Mouse (Mus musculus) gastrocnemius, postnatal 14 days (tissue): ENCODE results near the gene Rad54l. TPM values are rescaled to one million over a fixed set of nuclear protein-coding genes. Genes with fewer than 3 reads are reported as not detected.

Experiments used
- DNase-seq: peaks from one replicate; pipeline ENCODE4 v3.0.0; 2021; ENCODE audit warnings: mixed read lengths
- intact Hi-C: fragments of 180-260 bp; cut with DNase I; formaldehyde crosslinking; loops from one replicate; pipeline ENCODE4 v1.15.1; 2025; ENCODE audit warnings: low total_unique reads
- total RNA-seq, 2 experiments: library from RNA; stranded (reverse); gene quantifications; 2 replicates each; pipeline ENCODE4 v1.2.3; 2021

Rad54l gene
- total RNA-seq, 2 experiments from 2014 or later, result 1.8 to 2.2 TPM

GRCm38 (mm10) chr4:116076369-116077231 lies 46.9 kb downstream of the Rad54l start:
- intact Hi-C loops, result no loop called here
- DNase-seq, result peak; percentile 39

- peak; percentile 81 for DNase-seq
- intact Hi-C loops, result no loop called here
Observed at GRCm38 (mm10) chr4:116075631-116076368, 47.7 kb downstream of the Rad54l start.

GRCm38 (mm10) chr4:116074861-116075620 lies 48.4 kb downstream of the Rad54l start, which contains the start of the genes Uqcrh and Lrrc41:
Gene Uqcrh (minus strand): TSS chr4:116075071.
Gene Lrrc41 (plus strand): TSS chr4:116075269.
- peak; percentile 96 for DNase-seq
- intact Hi-C loops, result no loop called here

- intact Hi-C loops, result no loop called here
- no peak for DNase-seq
Observed at GRCm38 (mm10) chr4:116074145-116074675, 49.3 kb downstream of the Rad54l start.

GRCm38 (mm10) chr4:116073146-116073545 lies 50.3 kb downstream of the Rad54l start:
- intact Hi-C loops, result no loop called here
- DNase-seq, result no peak

GRCm38 (mm10) chr4:116070116-116070515 lies 53.4 kb downstream of the Rad54l start:
- DNase-seq, result no peak
- intact Hi-C loops, result no loop called here

GRCm38 (mm10) chr4:116063855-116064254 lies 59.6 kb downstream of the Rad54l start:
- intact Hi-C loops, result no loop called here
- no peak for DNase-seq

- intact Hi-C loops, result no loop called here
- no peak for DNase-seq
Observed at GRCm38 (mm10) chr4:116059012-116059726, 64.3 kb downstream of the Rad54l start.

GRCm38 (mm10) chr4:116057559-116057958 lies 65.9 kb downstream of the Rad54l start:
- intact Hi-C loops, result no loop called here
- no peak for DNase-seq

- intact Hi-C loops, result no loop called here
- DNase-seq, result peak; percentile 89
Observed at GRCm38 (mm10) chr4:116053399-116053961, 70.0 kb downstream of the Rad54l start, which contains the start of gene Nsun4. Gene Nsun4 (minus strand): TSS chr4:116053876.

- no peak for DNase-seq
- intact Hi-C loops, result no loop called here
Observed at GRCm38 (mm10) chr4:116052526-116053293, 70.8 kb downstream of the Rad54l start.

- DNase-seq, result no peak
- intact Hi-C loops, result no loop called here
Observed at GRCm38 (mm10) chr4:116049211-116049610, 74.3 kb downstream of the Rad54l start.

GRCm38 (mm10) chr4:116048130-116048920 lies 75.2 kb downstream of the Rad54l start:
- DNase-seq, result peak; percentile 42
- intact Hi-C loops, result no loop called here

- no peak for DNase-seq
- intact Hi-C loops, result no loop called here
Observed at GRCm38 (mm10) chr4:116047681-116048080, 75.8 kb downstream of the Rad54l start.

GRCm38 (mm10) chr4:116046604-116047003 lies 76.9 kb downstream of the Rad54l start:
- no peak for DNase-seq
- intact Hi-C loops, result no loop called here
